Mouse (Mus musculus) ES-CJ7 (cell line): ENCODE data around the gene Epha5.
A peak's percentile ranks its signal among the peaks of the same experiment; 100 is the strongest.

ENCODE experiments used
- DNase-seq: peaks from one replicate; pipeline ENCODE4 v3.0.0; 2011; ENCODE audit warnings: low read depth, low spot score

The Epha5 gene

GRCm38 (mm10) chr5:84313619-84314018 lies 103.6 kb downstream of the Epha5 start:
- no peak for DNase-seq

GRCm38 (mm10) chr5:84298878-84299736 lies 118.1 kb downstream of the Epha5 start:
- DNase-seq = peak; percentile 5

DNA sequence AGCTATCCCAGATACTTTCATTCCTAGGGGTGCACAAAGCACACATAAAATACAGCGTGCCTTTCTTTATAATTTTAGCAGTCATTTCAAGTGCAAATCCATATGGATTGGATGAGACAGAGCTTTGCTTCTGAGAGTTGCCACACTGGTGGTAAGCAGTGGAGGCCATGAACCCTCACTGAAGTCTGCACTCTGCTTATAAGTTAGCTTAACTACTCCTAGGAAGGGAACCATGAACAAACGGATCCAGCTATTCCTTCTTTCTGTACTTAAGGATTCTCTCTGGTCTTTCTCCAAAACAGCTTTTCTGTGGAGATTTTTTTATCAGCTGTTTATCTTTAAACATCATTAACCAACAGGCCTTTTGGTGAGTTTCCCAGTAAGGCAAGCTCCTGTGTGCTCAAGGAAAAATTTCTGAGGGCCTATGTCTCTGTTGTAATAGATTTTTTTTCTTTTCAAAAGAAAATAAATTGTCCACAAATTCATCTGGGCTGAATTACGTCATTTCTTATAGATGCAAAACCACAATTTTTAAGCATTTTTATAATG lies 127.7 kb downstream of the Epha5 start:
- no peak for DNase-seq

DNA sequence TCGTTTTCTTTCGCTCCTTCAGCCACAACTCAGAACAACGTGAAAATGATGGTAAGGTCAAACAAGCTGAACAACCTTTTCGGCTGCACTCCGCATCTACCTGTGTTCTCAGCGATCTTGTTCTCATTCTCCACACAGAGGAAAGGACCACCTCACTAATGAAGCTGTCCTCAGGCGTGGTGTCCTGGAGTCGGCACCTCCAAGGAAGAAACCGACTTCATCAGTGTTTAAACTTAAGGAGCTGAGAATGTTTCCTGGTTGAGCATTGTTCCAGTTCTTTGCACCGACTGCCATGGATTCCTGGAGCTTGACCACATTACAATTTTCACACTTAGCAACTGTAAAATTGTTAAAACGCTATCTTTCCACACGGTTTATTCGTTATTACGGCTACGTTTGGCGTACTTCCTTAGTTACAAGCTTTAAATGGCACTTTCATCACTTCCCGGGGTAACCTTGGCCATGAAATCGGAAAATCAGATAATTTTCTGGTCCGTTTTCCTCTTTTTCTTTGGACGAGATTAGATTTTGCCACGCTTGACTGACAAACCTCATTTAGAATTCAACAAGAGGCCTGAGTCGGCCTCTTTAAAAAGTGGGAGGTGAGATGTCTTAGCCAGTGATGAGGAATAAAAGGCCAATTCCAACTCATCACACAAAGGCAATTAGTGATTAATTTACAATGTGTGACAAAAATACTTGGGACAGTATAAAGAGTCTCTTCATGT lies 135.7 kb downstream of the Epha5 start:
- DNase-seq = no peak

- DNase-seq = no peak
Measured at GRCm38 (mm10) chr5:84276996-84277395, 140.2 kb downstream of the Epha5 start.

GRCm38 (mm10) chr5:84265407-84265806 lies 151.8 kb downstream of the Epha5 start:
- no peak for DNase-seq

DNA sequence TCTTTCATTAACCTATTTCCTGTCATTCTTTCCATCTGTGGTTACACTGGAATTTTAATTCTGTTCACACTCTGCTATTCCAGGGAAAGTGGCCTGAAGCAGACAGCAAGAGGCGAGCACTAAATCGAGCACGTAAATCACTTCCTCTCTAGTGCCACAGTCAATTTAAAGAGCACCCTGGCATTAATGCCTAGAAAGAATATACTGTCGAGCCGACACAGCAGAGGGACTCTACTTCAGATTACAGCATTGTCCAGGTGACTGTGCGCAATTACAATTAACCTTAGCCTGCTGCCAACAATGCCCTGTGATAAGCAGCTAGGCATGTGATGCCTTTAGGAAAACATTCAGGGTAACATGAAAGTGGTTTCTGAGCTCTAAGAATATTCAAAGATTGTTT lies 153.2 kb downstream of the Epha5 start:
- no peak for DNase-seq

DNA sequence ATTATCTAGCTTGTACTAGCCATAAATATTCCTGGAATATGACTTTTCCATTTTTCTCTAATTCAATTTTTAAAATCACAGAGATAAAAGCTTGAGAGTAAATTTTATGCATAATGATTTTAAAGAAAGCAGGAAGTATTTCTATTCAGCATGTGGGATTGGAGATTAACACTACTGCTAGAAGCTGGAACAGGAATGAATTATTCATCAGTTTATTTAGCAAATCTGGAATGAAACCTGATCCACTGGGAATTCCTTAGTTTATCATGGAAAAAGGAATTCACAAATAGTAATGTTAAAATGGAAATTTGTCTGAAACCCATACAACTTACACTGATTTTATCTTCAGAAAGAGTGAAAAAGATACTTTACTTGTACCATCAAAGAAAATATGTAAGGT lies 187.2 kb downstream of the Epha5 start:
- no peak for DNase-seq

DNA sequence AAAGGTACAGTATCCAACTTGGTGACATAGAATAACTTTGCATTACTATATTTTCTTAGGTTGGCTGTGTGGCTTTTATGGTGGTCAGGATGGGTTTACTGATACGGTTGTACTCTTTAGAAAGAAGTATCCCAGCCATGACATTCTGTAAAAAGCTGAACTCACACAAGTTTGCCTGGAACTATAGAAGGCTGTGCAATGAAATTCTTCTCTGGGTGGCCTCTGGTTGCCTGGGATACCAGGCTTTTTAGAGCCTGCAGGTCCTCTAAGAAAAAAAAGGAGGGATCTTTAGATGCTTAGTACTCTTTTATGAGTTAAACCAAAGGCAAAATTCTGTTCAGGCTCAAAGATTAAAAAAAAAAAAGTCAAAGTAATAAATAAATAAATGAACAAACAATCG lies 208.6 kb downstream of the Epha5 start:
- DNase-seq = no peak

- no peak for DNase-seq
Measured at GRCm38 (mm10) chr5:84193348-84193747, 223.8 kb downstream of the Epha5 start.

GRCm38 (mm10) chr5:84184189-84184588 lies 233.0 kb downstream of the Epha5 start:
- no peak for DNase-seq

- no peak for DNase-seq
Measured at GRCm38 (mm10) chr5:84153095-84153494, 264.1 kb downstream of the Epha5 start.

- DNase-seq = no peak
Measured at GRCm38 (mm10) chr5:84142138-84142537, 275.0 kb downstream of the Epha5 start.

DNA sequence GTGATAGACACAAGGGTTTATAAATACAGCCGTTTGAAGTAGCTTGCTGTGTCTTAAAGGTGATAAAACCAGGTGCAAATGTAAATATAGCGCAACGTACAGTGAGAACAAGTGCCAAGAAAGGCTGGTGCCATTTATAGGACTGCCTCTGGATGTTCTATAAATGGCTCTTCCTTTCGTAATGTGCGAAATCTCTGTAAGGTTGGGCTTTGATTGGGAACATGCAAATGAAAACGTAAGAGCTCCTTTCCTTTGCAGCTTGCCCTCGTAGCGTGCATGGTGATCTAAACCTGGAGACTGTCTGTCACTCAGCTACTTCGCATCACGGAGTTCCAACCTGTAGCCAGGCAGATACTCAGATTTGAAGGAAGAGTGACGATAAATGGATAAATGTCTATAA lies 321.2 kb downstream of the Epha5 start:
- no peak for DNase-seq

DNA sequence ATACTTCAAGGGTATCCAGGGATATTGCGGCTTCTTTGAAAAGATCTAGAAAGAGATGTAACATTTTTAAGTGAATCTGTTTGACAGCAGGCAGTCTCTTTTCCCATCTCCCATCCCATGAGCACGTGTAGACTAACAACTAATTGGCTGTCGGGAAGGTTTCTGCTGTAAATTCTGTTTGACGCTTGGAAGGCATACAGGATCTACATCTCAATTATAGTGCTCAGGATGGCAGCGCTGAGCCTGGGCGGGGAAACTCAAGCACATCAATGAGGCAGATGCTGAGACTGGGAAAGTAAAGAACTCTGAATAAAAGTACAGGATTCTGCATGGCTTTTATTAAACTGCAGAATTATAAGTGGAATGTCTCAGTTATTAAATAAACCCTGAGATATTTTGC lies 335.9 kb downstream of the Epha5 start:
- peak; percentile 1 for DNase-seq

DNA sequence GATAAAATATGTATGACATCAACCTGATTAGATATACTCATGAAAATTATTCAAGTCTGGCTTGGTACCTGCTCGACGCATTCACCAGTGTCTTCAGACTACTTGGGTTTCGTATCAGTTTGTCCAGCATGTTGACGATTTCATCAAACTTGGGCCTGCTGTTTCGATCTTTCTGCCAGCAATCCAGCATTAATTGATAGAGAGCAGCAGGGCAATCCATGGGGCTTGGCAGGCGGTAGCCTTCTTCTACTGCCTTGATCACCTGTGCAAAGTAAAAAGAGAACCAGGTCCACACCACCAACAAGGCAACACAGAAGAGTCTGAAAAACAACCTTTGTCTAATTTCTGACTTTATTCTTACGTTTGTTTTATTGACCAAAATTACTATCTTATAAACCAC lies 346.2 kb downstream of the Epha5 start:
- no peak for DNase-seq

DNA sequence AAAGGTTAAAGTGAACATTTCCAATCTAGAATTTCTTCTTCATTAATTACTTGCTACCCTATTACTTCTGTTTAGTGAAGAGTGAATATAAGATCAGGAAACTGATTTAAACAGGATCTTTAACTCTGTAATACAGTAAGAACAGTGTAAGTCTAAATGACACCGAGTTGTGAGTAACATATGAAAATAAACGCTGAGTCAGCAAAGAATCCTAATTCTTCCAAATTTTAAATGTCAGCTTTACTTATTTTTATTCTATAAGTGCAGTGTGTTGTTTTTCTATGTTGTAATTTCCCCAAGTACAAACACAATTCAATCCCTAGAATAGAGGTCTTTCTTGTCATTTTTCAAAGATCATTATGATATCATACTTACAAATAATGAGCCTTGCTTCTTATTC lies 363.3 kb downstream of the Epha5 start:
- no peak for DNase-seq

DNA sequence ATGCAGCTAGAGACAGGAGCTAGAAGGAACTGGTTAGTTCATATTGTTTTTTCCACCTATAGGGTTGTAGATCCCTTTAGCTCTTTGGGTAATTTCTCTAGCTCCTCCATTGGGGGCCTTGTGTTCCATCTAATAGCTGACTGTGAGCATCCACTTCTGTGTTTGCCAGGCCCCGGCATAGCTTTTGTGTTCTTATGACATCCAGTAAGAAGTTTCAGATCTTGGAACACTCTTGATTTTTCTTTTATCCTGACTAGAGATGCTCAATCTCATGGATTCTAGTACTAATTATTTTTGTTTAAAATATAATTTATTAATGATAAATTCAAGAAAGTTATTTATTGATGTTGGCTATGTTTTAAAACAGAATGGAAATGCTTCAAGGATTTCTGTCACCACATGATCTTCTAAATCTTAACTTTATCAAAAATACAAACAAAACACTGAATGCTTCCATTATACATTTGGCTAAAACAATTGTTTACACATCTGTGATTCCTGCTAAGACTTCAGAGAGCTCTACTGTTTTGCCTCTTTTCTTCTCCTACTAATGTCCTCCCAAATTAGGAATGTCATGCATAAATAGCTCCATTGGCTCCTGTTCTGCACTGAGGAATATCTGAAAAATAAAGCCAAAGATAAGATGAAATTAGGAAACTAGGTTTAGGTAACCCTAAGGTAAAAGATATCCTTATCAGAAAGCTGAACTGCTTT lies 379.8 kb downstream of the Epha5 start:
- DNase-seq = no peak
